Mouse (Mus musculus) CD4-positive, CD25-positive, alpha-beta regulatory T cell, adult 4 months (primary cell): Measurements from ENCODE around the gene Bhlhe40. TPM values are rescaled to one million over a fixed set of nuclear protein-coding genes. Genes with fewer than 3 reads are reported as not detected.

ENCODE experiments used
- polyA plus RNA-seq, 2 experiments: library from polyadenylated mRNA; unstranded; fragments of 100-300 nt; shearing (Covaris generic); gene quantifications; one replicate each; pipeline ENCODE4 v1.2.1; 2017

The Bhlhe40 gene
- polyA plus RNA-seq, 2 experiments from 2014 or later, result 49.7 to 91.7 TPM

Other genes starting within 250 kb of the Bhlhe40 start
- 10 to 100 TPM; 36.0 to 36.2 TPM for gene Arl8b, start 122.5 kb downstream of the Bhlhe40 start, polyA plus RNA-seq
- gene Edem1, start 168.0 kb downstream of the Bhlhe40 start, polyA plus RNA-seq, result 10 to 100 TPM; 37.2 to 45.8 TPM